Mouse (Mus musculus): ENCODE data around the gene Xdh. TPM values are rescaled to one million over a fixed set of nuclear protein-coding genes. Genes with fewer than 3 reads are reported as not detected.

Xdh gene
- total and polyA plus RNA-seq, 3 experiments: 0.17 TPM; not detected in 2

GRCm38 (mm10) chr17:73881295-73881694, 68.7 kb downstream of the Xdh start:
- no peak overlapping the region for H3K4me2 ChIP-seq (ENCODE audit: insufficient read depth, low read depth, poor library complexity, severe bottlenecking)
- no peak overlapping the region for H3K27ac ChIP-seq (ENCODE audit: insufficient read depth, low read depth)
- no peaks in the 10 kb centered on the region for H3K79me2 ChIP-seq (replicated peaks; ENCODE audit: control insufficient read depth, extremely low read depth, insufficient read depth, poor library complexity, severe bottlenecking)
- no peaks in the 10 kb centered on the region for H3K27me3 ChIP-seq (replicated peaks)
- no peak overlapping the region for H3K9ac ChIP-seq (ENCODE audit: insufficient read depth, low read depth)
- H3K4me1 ChIP-seq (ENCODE audit: control insufficient read depth in 1 of 2, insufficient read depth in 2 of 2): 0 out of 4 replicates have a peak, but pooled peaks cover 0 to 3% of the 10 kb centered on the region in 2 experiments
- H3K4me3 ChIP-seq (replicated peaks in 1 of 3; ENCODE audit: low read depth in 2 of 3, low read length in 2 of 3, poor library complexity in 1 of 3): no peak overlapping the region
- no peaks in the 10 kb centered on the region for H3K9me3 ChIP-seq (replicated peaks; ENCODE audit: low read length)
- TF ChIP-seq CTCF (conservative IDR thresholded peaks at IDR 0.05 in 1 of 2, IDR thresholded peaks at IDR 0.05 in 1 of 2; ENCODE audit: low read depth in 2 of 2, low read length in 2 of 2) (no peak), NRF1 (IDR thresholded peaks at IDR 0.05; ENCODE audit: low read depth, low read length) (no peak), UBTF (IDR thresholded peaks at IDR 0.05; ENCODE audit: low read depth, low read length) (no peak), TCF12 (IDR thresholded peaks at IDR 0.05; ENCODE audit: low read depth, low read length) (no peak), MAX (IDR thresholded peaks at IDR 0.05; ENCODE audit: low read length) (no peak), MAZ (IDR thresholded peaks at IDR 0.05; ENCODE audit: low read depth, low read length) (no peak), ELF1 (IDR thresholded peaks at IDR 0.05; ENCODE audit: low read depth, low read length) (no peak), POLR2AphosphoS2 (IDR thresholded peaks at IDR 0.05; ENCODE audit: low read depth, low read length) (no peak), RAD21 (IDR thresholded peaks at IDR 0.05; ENCODE audit: low read depth, low read length) (no peak), IRF4 (IDR thresholded peaks at IDR 0.05; ENCODE audit: low read depth, low read length) (no peak), ZKSCAN1 (IDR thresholded peaks at IDR 0.05; ENCODE audit: borderline replicate concordance, low read depth, low read length) (no peak), ZC3H11A (IDR thresholded peaks at IDR 0.05; ENCODE audit: low read depth, low read length) (no peak), ETS1 (conservative IDR thresholded peaks at IDR 0.05; ENCODE audit: low read depth, low read length) (no peak), KAT2A (IDR thresholded peaks at IDR 0.05; ENCODE audit: insufficient replicate concordance, low read length) (no peak), EP300 (IDR thresholded peaks at IDR 0.05; ENCODE audit: low read length) (no peak), NELFE (IDR thresholded peaks at IDR 0.05; ENCODE audit: low read depth, low read length) (no peak)
- no peak for DNase-seq (ENCODE audit: extremely low read depth)
- dilution Hi-C loops (cut with MboI; ENCODE audit: extremely low pct_ligation_motif_present, extremely low pct_unique_long_range_greater_than_20kb, low sequenced_read_pairs) (no loop called here), in situ Hi-C loops (cut with MboI; ENCODE audit: low pct_ligation_motif_present, low pct_unique_long_range_greater_than_20kb, low sequenced_read_pairs) (loop anchor here (5.0 to 25.0 kb wide), 4 partner anchors 74 to 574 kb away; no protein-coding TSS in a partner anchor)
- H3K36me3 ChIP-seq (replicated peaks in 1 of 2; ENCODE audit: control insufficient read depth in 1 of 2, insufficient read depth in 1 of 2, low read length in 1 of 2): no peaks in the 10 kb centered on the region

GRCm38 (mm10) chr17:73880286-73880685, 69.7 kb downstream of the Xdh start:
- no peak for TF ChIP-seq GABPA (IDR thresholded peaks at IDR 0.05; ENCODE audit: insufficient replicate concordance, low read depth, low read length)
- no peak for TF ChIP-seq CHD2 (IDR thresholded peaks at IDR 0.05; ENCODE audit: low read length)
- Histone ChIP-seq H3K79me2 (replicated peaks; ENCODE audit: control insufficient read depth, extremely low read depth, insufficient read depth, poor library complexity, severe bottlenecking) (no peaks in the 10 kb centered on the region), H3K4me2 (ENCODE audit: insufficient read depth, low read depth, poor library complexity, severe bottlenecking) (no peak overlapping the region), H3K4me1 (ENCODE audit: control insufficient read depth in 1 of 2, insufficient read depth in 2 of 2) (peaks cover 0 to 8% of the 10 kb centered on the region in 2 experiments; a peak in 1 of 4 replicates), H3K4me3 (replicated peaks in 1 of 3; ENCODE audit: low read depth in 2 of 3, low read length in 2 of 3, poor library complexity in 1 of 3) (no peak overlapping the region), H3K9me3 (replicated peaks; ENCODE audit: low read length) (no peaks in the 10 kb centered on the region), H3K9ac (ENCODE audit: insufficient read depth, low read depth) (no peak overlapping the region), H3K27ac (ENCODE audit: insufficient read depth, low read depth) (no peak overlapping the region), H3K36me3 (replicated peaks in 1 of 2; ENCODE audit: control insufficient read depth in 1 of 2, insufficient read depth in 1 of 2, low read length in 1 of 2) (no peaks in the 10 kb centered on the region), H3K27me3 (replicated peaks) (no peaks in the 10 kb centered on the region)
- DNase-seq (ENCODE audit: extremely low read depth): no peak
- in situ Hi-C loops (cut with MboI; ENCODE audit: low pct_ligation_motif_present, low pct_unique_long_range_greater_than_20kb, low sequenced_read_pairs) (loop anchor here (5.0 to 25.0 kb wide), 4 partner anchors 73 to 573 kb away; no protein-coding TSS in a partner anchor), dilution Hi-C loops (cut with MboI; ENCODE audit: extremely low pct_ligation_motif_present, extremely low pct_unique_long_range_greater_than_20kb, low sequenced_read_pairs) (no loop called here)
